Mouse (Mus musculus): Measurements from ENCODE around the gene BC024978. TPM values are rescaled to one million over a fixed set of nuclear protein-coding genes. Genes with fewer than 3 reads are reported as not detected.

Gene BC024978
- polyA plus RNA-seq, 1 experiment from 2014 or later = 2.8 TPM

- H3K9ac ChIP-seq (ENCODE audit: low read depth, low read length) = peak within 1 kb of the TSS; percentile 97
- H3K9me3 ChIP-seq (ENCODE audit: control insufficient read depth, low read length) = no peaks in the 10 kb centered on the region
- peak within 1 kb of the TSS; percentile 91 for H3K27ac ChIP-seq (ENCODE audit: low read length)
- H3K4me2 ChIP-seq (ENCODE audit: low read depth, low read length) = peak within 1 kb of the TSS; percentile 86
- peaks cover 46% of the 10 kb centered on the region for H3K4me1 ChIP-seq (ENCODE audit: control insufficient read depth, insufficient read depth, low read length)
- peak within 1 kb of the TSS; percentile 86 for H3K4me3 ChIP-seq (ENCODE audit: low read length)
- H3K27me3 ChIP-seq (replicated peaks; ENCODE audit: control insufficient read depth, insufficient read depth, low read length) = no peaks in the 10 kb centered on the region
- WGBS = under 1% methylated on average over 49 of the region's 49 CpGs
- H3K36me3 ChIP-seq (ENCODE audit: control insufficient read depth, insufficient read depth, low read length) = no peaks in the 10 kb centered on the region
- ATAC-seq = peak; percentile 76
These were observed 32.8 kb downstream of the BC024978 start, which contains the start of gene Itpkc for GRCm38 (mm10) chr7:27228281-27228821. TSS of gene Itpkc (minus strand) at chr7:27228661.

- ATAC-seq = no peak
- Histone ChIP-seq H3K9me3 (ENCODE audit: control insufficient read depth, low read length) (no peaks in the 10 kb centered on the region), H3K4me1 (ENCODE audit: control insufficient read depth, insufficient read depth, low read length) (peaks cover 46% of the 10 kb centered on the region), H3K4me2 (ENCODE audit: low read depth, low read length) (peak overlapping the region; percentile 86), H3K4me3 (ENCODE audit: low read length) (peak overlapping the region; percentile 86), H3K9ac (ENCODE audit: low read depth, low read length) (peak overlapping the region; percentile 97), H3K27me3 (replicated peaks; ENCODE audit: control insufficient read depth, insufficient read depth, low read length) (no peaks in the 10 kb centered on the region), H3K36me3 (ENCODE audit: control insufficient read depth, insufficient read depth, low read length) (no peaks in the 10 kb centered on the region), H3K27ac (ENCODE audit: low read length) (peak overlapping the region; percentile 91)
- 11% methylated on average over 6 of the region's 6 CpGs for whole genome bisulfite sequencing
These were observed 33.3 kb downstream of the BC024978 start for GRCm38 (mm10) chr7:27228865-27229264.

- Histone ChIP-seq H3K9me3 (ENCODE audit: control insufficient read depth, low read length) (no peaks in the 10 kb centered on the region), H3K4me2 (ENCODE audit: low read depth, low read length) (no peak overlapping the region), H3K9ac (ENCODE audit: low read depth, low read length) (no peak overlapping the region), H3K27me3 (replicated peaks; ENCODE audit: control insufficient read depth, insufficient read depth, low read length) (no peaks in the 10 kb centered on the region), H3K4me1 (ENCODE audit: control insufficient read depth, insufficient read depth, low read length) (peaks cover 30% of the 10 kb centered on the region), H3K36me3 (ENCODE audit: control insufficient read depth, insufficient read depth, low read length) (no peaks in the 10 kb centered on the region), H3K27ac (ENCODE audit: low read length) (no peak overlapping the region), H3K4me3 (ENCODE audit: low read length) (no peak overlapping the region)
- 72% methylated on average over 4 of the region's 4 CpGs for WGBS
- ATAC-seq = no peak
These were observed 35.2 kb downstream of the BC024978 start for GRCm38 (mm10) chr7:27230781-27231180.

GRCm38 (mm10) chr7:27231693-27232331 is 36.2 kb downstream of the BC024978 start:
- Histone ChIP-seq H3K4me2 (ENCODE audit: low read depth, low read length) (no peak overlapping the region), H3K27ac (ENCODE audit: low read length) (peak overlapping the region; percentile 47)
- ATAC-seq = no peak

GRCm38 (mm10) chr7:27232781-27233281 is 37.2 kb downstream of the BC024978 start, which contains the start of gene Coq8b:
TSS of gene Coq8b (plus strand) at chr7:27233023.
- Histone ChIP-seq H3K27me3 (replicated peaks; ENCODE audit: control insufficient read depth, insufficient read depth, low read length) (no peaks in the 10 kb centered on the region), H3K9me3 (ENCODE audit: control insufficient read depth, low read length) (no peaks in the 10 kb centered on the region), H3K4me2 (ENCODE audit: low read depth, low read length) (peak within 1 kb of the TSS; percentile 87), H3K27ac (ENCODE audit: low read length) (peak within 1 kb of the TSS; percentile 56), H3K9ac (ENCODE audit: low read depth, low read length) (peak within 1 kb of the TSS; percentile 73), H3K4me1 (ENCODE audit: control insufficient read depth, insufficient read depth, low read length) (peaks cover 15% of the 10 kb centered on the region), H3K36me3 (ENCODE audit: control insufficient read depth, insufficient read depth, low read length) (no peaks in the 10 kb centered on the region; the same call in 1 of the 2 replicates), H3K4me3 (ENCODE audit: low read length) (peak within 1 kb of the TSS; percentile 78)
- WGBS = under 1% methylated on average over 25 of the region's 25 CpGs
- ATAC-seq = peak; percentile 91

More at GRCm38 (mm10) chr7:27231693-27232331, 36.2 kb downstream of the BC024978 start:
- 48% methylated on average over 7 of the region's 7 CpGs for WGBS
- H3K9me3 ChIP-seq (ENCODE audit: control insufficient read depth, low read length) = no peaks in the 10 kb centered on the region
- no peaks in the 10 kb centered on the region for H3K27me3 ChIP-seq (replicated peaks; ENCODE audit: control insufficient read depth, insufficient read depth, low read length)
- H3K4me3 ChIP-seq (ENCODE audit: low read length) = no peak overlapping the region
- peaks cover 21% of the 10 kb centered on the region for H3K4me1 ChIP-seq (ENCODE audit: control insufficient read depth, insufficient read depth, low read length)
- H3K9ac ChIP-seq (ENCODE audit: low read depth, low read length) = 0 out of 2 replicates have a peak overlapping the region, but pooled peaks have one; percentile 34
- no peaks in the 10 kb centered on the region for H3K36me3 ChIP-seq (ENCODE audit: control insufficient read depth, insufficient read depth, low read length)

- H3K27me3 ChIP-seq (replicated peaks; ENCODE audit: control insufficient read depth, insufficient read depth, low read length) = no peaks in the 10 kb centered on the region
- peak overlapping the region; percentile 78 for H3K4me3 ChIP-seq (ENCODE audit: low read length)
- peak overlapping the region; percentile 87 for H3K4me2 ChIP-seq (ENCODE audit: low read depth, low read length)
- no peaks in the 10 kb centered on the region; the same call in 1 of the 2 replicates for H3K36me3 ChIP-seq (ENCODE audit: control insufficient read depth, insufficient read depth, low read length)
- peak overlapping the region; percentile 56 for H3K27ac ChIP-seq (ENCODE audit: low read length)
- H3K9me3 ChIP-seq (ENCODE audit: control insufficient read depth, low read length) = no peaks in the 10 kb centered on the region
- H3K9ac ChIP-seq (ENCODE audit: low read depth, low read length) = peak overlapping the region; percentile 73
- WGBS = 4% methylated on average over 6 of the region's 6 CpGs
- ATAC-seq = peak; percentile 22; the same call in 1 of the 2 replicates
- H3K4me1 ChIP-seq (ENCODE audit: control insufficient read depth, insufficient read depth, low read length) = peaks cover 15% of the 10 kb centered on the region
These were observed 37.7 kb downstream of the BC024978 start for GRCm38 (mm10) chr7:27233300-27233699.

- Histone ChIP-seq H3K4me2 (ENCODE audit: low read depth, low read length) (no peak overlapping the region), H3K36me3 (ENCODE audit: control insufficient read depth, insufficient read depth, low read length) (peaks cover 8% of the 10 kb centered on the region; the same call in 1 of the 2 replicates), H3K4me3 (ENCODE audit: low read length) (no peak overlapping the region), H3K27me3 (replicated peaks; ENCODE audit: control insufficient read depth, insufficient read depth, low read length) (no peaks in the 10 kb centered on the region), H3K9ac (ENCODE audit: low read depth, low read length) (no peak overlapping the region), H3K9me3 (ENCODE audit: control insufficient read depth, low read length) (no peaks in the 10 kb centered on the region), H3K4me1 (ENCODE audit: control insufficient read depth, insufficient read depth, low read length) (peaks cover 11% of the 10 kb centered on the region), H3K27ac (ENCODE audit: low read length) (no peak overlapping the region)
- 94% methylated on average over 2 of the region's 2 CpGs for WGBS
- ATAC-seq = no peak
These were observed 40.1 kb downstream of the BC024978 start for GRCm38 (mm10) chr7:27235726-27236125.

- Histone ChIP-seq H3K9me3 (ENCODE audit: control insufficient read depth, low read length) (no peaks in the 10 kb centered on the region), H3K27me3 (replicated peaks; ENCODE audit: control insufficient read depth, insufficient read depth, low read length) (no peaks in the 10 kb centered on the region), H3K4me1 (ENCODE audit: control insufficient read depth, insufficient read depth, low read length) (peaks cover 9% of the 10 kb centered on the region), H3K27ac (ENCODE audit: low read length) (no peak overlapping the region), H3K4me2 (ENCODE audit: low read depth, low read length) (no peak overlapping the region), H3K36me3 (ENCODE audit: control insufficient read depth, insufficient read depth, low read length) (peaks cover 8% of the 10 kb centered on the region; the same call in 1 of the 2 replicates), H3K9ac (ENCODE audit: low read depth, low read length) (no peak overlapping the region), H3K4me3 (ENCODE audit: low read length) (no peak overlapping the region)
- ATAC-seq = no peak
- 76% methylated on average over 2 of the region's 2 CpGs for WGBS
These were observed 41.9 kb downstream of the BC024978 start for GRCm38 (mm10) chr7:27237527-27237926.

GRCm38 (mm10) chr7:27238568-27238967 is 43.0 kb downstream of the BC024978 start:
- no peaks in the 10 kb centered on the region for H3K27me3 ChIP-seq (replicated peaks; ENCODE audit: control insufficient read depth, insufficient read depth, low read length)
- 90% methylated on average over 5 of the region's 5 CpGs for WGBS

More at GRCm38 (mm10) chr7:27238568-27238967, 43.0 kb downstream of the BC024978 start:
- no peak for ATAC-seq
- Histone ChIP-seq H3K4me1 (ENCODE audit: control insufficient read depth, insufficient read depth, low read length) (peaks cover 5% of the 10 kb centered on the region), H3K27ac (ENCODE audit: low read length) (no peak overlapping the region), H3K9ac (ENCODE audit: low read depth, low read length) (no peak overlapping the region), H3K9me3 (ENCODE audit: control insufficient read depth, low read length) (no peaks in the 10 kb centered on the region), H3K4me2 (ENCODE audit: low read depth, low read length) (no peak overlapping the region), H3K4me3 (ENCODE audit: low read length) (no peak overlapping the region), H3K36me3 (ENCODE audit: control insufficient read depth, insufficient read depth, low read length) (peaks cover 8% of the 10 kb centered on the region; the same call in 1 of the 2 replicates)
